Mouse (Mus musculus): ENCODE measurements at regions not wholly inside any gene's neighbourhood (a gene's known extent, or its start where the extent isn't known, plus 50 kb on each side); places are given as distances from the start of the nearest gene placed in this dataset.
A peak's percentile ranks its signal among the peaks of the same experiment; 100 is the strongest.

DNA sequence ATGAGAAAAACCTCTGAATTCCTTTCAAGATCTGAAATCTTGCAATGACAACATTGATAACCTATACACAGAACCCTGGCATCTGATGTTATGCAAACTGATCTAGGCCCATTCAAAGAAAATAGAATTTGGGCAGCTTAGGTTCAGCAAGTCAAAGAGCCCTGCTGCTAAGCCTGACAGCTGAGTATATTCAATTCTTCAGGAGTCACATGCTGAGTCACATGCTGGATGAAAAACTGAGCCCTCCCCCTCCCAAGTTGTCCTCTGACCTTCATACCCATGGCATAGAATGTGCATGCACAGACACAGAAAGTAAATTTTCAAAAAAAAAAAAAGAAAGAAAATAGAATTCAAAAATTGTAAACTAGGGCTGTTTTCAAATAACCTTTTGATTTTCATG, 355.6 kb upstream of the Cited2 start:
- no peaks in the 10 kb centered on the region for H3K27me3 ChIP-seq
- no peak overlapping the region for H3K4me2 ChIP-seq (replicated peaks)
- no peak overlapping the region for H3K4me3 ChIP-seq
- H3K4me1 ChIP-seq: peaks cover 5% of the 10 kb centered on the region
- H3K9me3 ChIP-seq: no peaks in the 10 kb centered on the region
- H3K36me3 ChIP-seq: no peaks in the 10 kb centered on the region
- no peak overlapping the region for H3K27ac ChIP-seq (replicated peaks)
- no peak overlapping the region for H3K9ac ChIP-seq (replicated peaks)
- peak; percentile 70 for ATAC-seq (ENCODE audit: low FRiP score, low read depth)

GRCm38 (mm10) chr10:17368636-17369035, 354.4 kb upstream of the Cited2 start:
- no peak overlapping the region for H3K9ac ChIP-seq (replicated peaks)
- H3K4me3 ChIP-seq: no peak overlapping the region
- H3K9me3 ChIP-seq: no peaks in the 10 kb centered on the region
- no peak overlapping the region for H3K27ac ChIP-seq (replicated peaks)
- no peak for ATAC-seq (ENCODE audit: low FRiP score, low read depth)
- 92% methylated on average over 1 of the region's 1 CpGs for WGBS
- no peaks in the 10 kb centered on the region for H3K27me3 ChIP-seq
- no peak overlapping the region for H3K4me2 ChIP-seq (replicated peaks)
- H3K36me3 ChIP-seq: no peaks in the 10 kb centered on the region
- peaks cover 5% of the 10 kb centered on the region for H3K4me1 ChIP-seq

- Histone ChIP-seq H3K4me1 (no peaks in the 10 kb centered on the region), H3K36me3 (no peaks in the 10 kb centered on the region), H3K4me3 (no peak overlapping the region), H3K9ac (replicated peaks) (no peak overlapping the region), H3K27me3 (no peaks in the 10 kb centered on the region), H3K27ac (replicated peaks) (no peak overlapping the region), H3K9me3 (no peaks in the 10 kb centered on the region), H3K4me2 (replicated peaks) (no peak overlapping the region)
- 89% methylated on average over 2 of the region's 2 CpGs for WGBS
- ATAC-seq (ENCODE audit: low FRiP score, low read depth): no peak
These were observed 350.1 kb upstream of the Cited2 start for GRCm38 (mm10) chr10:17372905-17373304.

- H3K36me3 ChIP-seq: no peaks in the 10 kb centered on the region
- no peak overlapping the region for H3K9ac ChIP-seq (replicated peaks)
- H3K9me3 ChIP-seq: no peaks in the 10 kb centered on the region
- WGBS: 44% methylated on average over 2 of the region's 2 CpGs
- H3K27me3 ChIP-seq: no peaks in the 10 kb centered on the region
- H3K4me1 ChIP-seq: no peaks in the 10 kb centered on the region
- no peak overlapping the region for H3K4me3 ChIP-seq
- no peak overlapping the region for H3K27ac ChIP-seq (replicated peaks)
- H3K4me2 ChIP-seq (replicated peaks): no peak overlapping the region
- no peak for ATAC-seq (ENCODE audit: low FRiP score, low read depth)
These were observed 349.0 kb upstream of the Cited2 start for GRCm38 (mm10) chr10:17374047-17374446.

DNA sequence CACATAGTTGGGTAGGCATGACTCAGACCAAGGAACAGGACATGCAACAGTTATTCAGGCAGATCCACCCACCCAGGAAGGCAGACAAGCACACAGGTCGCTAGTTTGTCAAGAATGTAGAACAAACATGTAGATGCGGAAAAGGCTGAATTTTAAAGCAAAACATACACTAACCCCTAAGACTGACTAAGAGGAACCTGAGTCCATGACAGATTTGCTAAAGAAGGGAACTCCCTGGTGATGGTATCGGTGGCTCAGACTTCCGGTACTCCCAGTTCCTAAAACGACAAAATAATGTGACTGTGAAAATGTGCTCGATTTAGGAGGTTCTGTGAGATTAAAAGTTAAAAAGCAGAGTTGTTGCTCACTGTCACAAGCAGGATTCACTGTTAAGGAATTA, 340.0 kb upstream of the Cited2 start:
- H3K27ac ChIP-seq (replicated peaks): no peak overlapping the region
- H3K27me3 ChIP-seq: no peaks in the 10 kb centered on the region
- H3K9me3 ChIP-seq: no peaks in the 10 kb centered on the region
- no peaks in the 10 kb centered on the region for H3K36me3 ChIP-seq
- no peak for ATAC-seq (ENCODE audit: low FRiP score, low read depth)
- H3K4me3 ChIP-seq: no peak overlapping the region
- H3K4me2 ChIP-seq (replicated peaks): no peak overlapping the region
- no peak overlapping the region for H3K9ac ChIP-seq (replicated peaks)
- WGBS: 89% methylated on average over 6 of the region's 6 CpGs
- H3K4me1 ChIP-seq: no peaks in the 10 kb centered on the region

DNA sequence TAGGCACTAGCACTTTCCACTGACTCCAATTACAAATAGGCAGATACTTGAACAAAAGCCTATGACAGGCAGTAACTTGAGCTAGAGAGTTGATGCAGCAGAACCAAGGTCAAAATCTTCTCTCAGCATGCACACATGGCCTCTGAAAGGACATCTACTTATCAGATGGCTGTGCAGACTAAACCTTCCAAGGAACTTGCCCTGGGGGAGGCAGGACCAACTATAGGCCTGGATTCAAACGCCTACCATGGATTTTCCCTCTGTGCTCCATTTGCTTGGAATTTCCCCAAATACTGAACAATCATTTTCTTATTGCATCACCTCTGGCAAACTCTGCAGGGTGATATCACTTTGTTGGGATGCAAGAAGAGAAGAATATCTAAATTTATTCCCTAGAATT, 337.8 kb upstream of the Cited2 start:
- WGBS: 41% methylated on average over 1 of the region's 1 CpGs
- Histone ChIP-seq H3K27ac (replicated peaks) (no peak overlapping the region), H3K9me3 (no peaks in the 10 kb centered on the region), H3K4me3 (no peak overlapping the region), H3K4me2 (replicated peaks) (no peak overlapping the region), H3K27me3 (no peaks in the 10 kb centered on the region), H3K36me3 (no peaks in the 10 kb centered on the region), H3K4me1 (no peaks in the 10 kb centered on the region), H3K9ac (replicated peaks) (no peak overlapping the region)
- no peak for ATAC-seq (ENCODE audit: low FRiP score, low read depth)

- WGBS: 88% methylated on average over 4 of the region's 4 CpGs
- no peak overlapping the region for H3K4me3 ChIP-seq
- H3K9ac ChIP-seq (replicated peaks): no peak overlapping the region
- no peak for ATAC-seq (ENCODE audit: low FRiP score, low read depth)
- H3K36me3 ChIP-seq: no peaks in the 10 kb centered on the region
- no peaks in the 10 kb centered on the region for H3K27me3 ChIP-seq
- no peaks in the 10 kb centered on the region for H3K9me3 ChIP-seq
- no peaks in the 10 kb centered on the region for H3K4me1 ChIP-seq
- H3K27ac ChIP-seq (replicated peaks): no peak overlapping the region
- no peak overlapping the region for H3K4me2 ChIP-seq (replicated peaks)
These were observed 335.7 kb upstream of the Cited2 start for GRCm38 (mm10) chr10:17387296-17387695.

GRCm38 (mm10) chr10:17395495-17396224, 327.4 kb upstream of the Cited2 start:
- H3K4me2 ChIP-seq (replicated peaks): no peak overlapping the region
- no peaks in the 10 kb centered on the region for H3K36me3 ChIP-seq
- 81% methylated on average over 8 of the region's 8 CpGs for whole genome bisulfite sequencing
- no peaks in the 10 kb centered on the region for H3K9me3 ChIP-seq
- no peak for ATAC-seq (ENCODE audit: low FRiP score, low read depth)
- H3K27me3 ChIP-seq: no peaks in the 10 kb centered on the region
- H3K4me1 ChIP-seq: no peaks in the 10 kb centered on the region
- H3K4me3 ChIP-seq: no peak overlapping the region
- no peak overlapping the region for H3K9ac ChIP-seq (replicated peaks)
- H3K27ac ChIP-seq (replicated peaks): no peak overlapping the region

DNA sequence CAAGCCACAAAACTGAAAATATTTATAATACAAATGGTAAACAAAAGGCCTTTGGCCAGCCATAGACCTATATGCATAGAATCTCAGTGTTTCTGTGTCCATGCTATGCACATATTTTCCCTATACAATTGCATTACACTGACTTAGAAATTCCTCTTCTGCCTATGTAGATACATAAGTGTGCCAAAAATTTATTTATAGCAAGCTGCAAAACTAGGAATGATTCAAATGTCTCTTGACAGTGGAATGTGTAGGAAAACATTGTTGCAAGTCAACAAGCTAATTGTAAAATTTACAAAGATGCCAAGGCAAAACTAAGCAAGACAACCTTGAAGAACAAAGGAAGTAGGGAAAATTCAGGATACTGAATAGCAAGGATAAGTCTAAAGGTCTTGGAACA, 319.1 kb upstream of the Cited2 start:
- no peak for ATAC-seq (ENCODE audit: low FRiP score, low read depth)
- no peak overlapping the region for H3K27ac ChIP-seq (replicated peaks)

DNA sequence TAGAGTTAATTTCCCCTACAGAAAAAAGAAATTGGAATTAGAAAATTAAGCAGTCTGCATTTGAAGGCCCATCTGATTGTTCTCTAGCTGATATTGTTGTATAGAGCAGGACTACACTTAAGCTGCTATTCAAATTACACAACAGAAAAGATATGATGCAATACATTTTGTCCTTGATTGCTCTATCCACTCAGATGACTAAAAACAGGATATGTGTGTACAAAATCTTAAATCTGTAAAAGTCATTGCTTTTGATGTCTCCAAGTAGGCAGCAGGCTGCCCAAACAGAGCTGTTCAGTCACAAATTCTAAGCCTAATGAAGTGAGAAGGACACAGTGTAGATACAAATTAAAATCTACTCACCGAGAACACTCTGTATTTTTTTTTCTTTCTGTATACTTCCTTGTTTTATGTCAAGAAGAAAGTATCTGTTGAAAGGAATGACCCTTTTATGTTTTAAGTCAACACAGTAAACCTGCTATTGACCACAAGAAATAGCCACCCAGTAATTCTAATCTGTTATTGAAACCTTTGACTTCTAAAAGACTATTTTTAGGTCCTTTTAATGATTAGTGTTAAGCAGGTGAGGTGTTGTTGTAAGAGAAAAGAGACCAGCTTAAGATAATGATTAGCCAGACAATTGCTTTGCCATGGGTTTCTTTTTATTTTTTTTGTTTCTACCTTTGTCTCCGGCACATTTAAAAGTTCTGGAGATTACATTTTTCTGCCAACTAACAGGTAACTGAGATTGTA, 315.0 kb upstream of the Cited2 start:
- Histone ChIP-seq H3K27ac (replicated peaks) (no peak overlapping the region), H3K36me3 (no peaks in the 10 kb centered on the region)

More for the DNA sequence above, 319.1 kb upstream of the Cited2 start:
- Histone ChIP-seq H3K27me3 (no peaks in the 10 kb centered on the region), H3K4me3 (no peak overlapping the region), H3K4me2 (replicated peaks) (no peak overlapping the region), H3K9ac (replicated peaks) (no peak overlapping the region), H3K36me3 (no peaks in the 10 kb centered on the region), H3K9me3 (no peaks in the 10 kb centered on the region), H3K4me1 (no peaks in the 10 kb centered on the region)

DNA sequence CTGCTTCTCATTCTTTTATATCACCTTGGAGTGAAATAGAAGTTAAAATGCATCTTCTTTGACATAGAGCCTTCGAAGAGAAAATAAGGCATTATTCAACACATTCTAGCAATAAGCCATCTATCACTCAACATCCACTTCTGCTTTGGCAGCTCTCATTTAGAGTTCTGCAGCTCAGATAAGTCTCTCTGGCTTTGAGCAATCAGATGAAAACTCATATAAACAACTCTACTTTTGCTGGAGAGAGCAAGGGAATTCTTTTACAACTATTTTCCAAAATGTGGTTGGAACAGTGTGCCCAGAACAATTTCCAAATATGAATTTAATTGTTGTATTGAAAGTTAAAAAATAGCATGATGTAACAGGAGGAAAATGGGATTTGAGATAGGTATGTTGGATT, 314.2 kb upstream of the Cited2 start:
- Histone ChIP-seq H3K9ac (replicated peaks) (no peak overlapping the region), H3K27ac (replicated peaks) (no peak overlapping the region), H3K36me3 (no peaks in the 10 kb centered on the region), H3K4me3 (no peak overlapping the region), H3K4me2 (replicated peaks) (no peak overlapping the region), H3K9me3 (no peaks in the 10 kb centered on the region), H3K27me3 (no peaks in the 10 kb centered on the region), H3K4me1 (0 out of 2 replicates have a peak, but pooled peaks cover 4% of the 10 kb centered on the region)
- ATAC-seq (ENCODE audit: low FRiP score, low read depth): no peak
- WGBS: 91% methylated on average over 1 of the region's 1 CpGs

More for the DNA sequence above, 315.0 kb upstream of the Cited2 start:
- Histone ChIP-seq H3K9ac (replicated peaks) (no peak overlapping the region), H3K4me3 (no peak overlapping the region), H3K9me3 (no peaks in the 10 kb centered on the region), H3K4me1 (0 out of 2 replicates have a peak, but pooled peaks cover 4% of the 10 kb centered on the region), H3K27me3 (no peaks in the 10 kb centered on the region), H3K4me2 (replicated peaks) (no peak overlapping the region)
- ATAC-seq (ENCODE audit: low FRiP score, low read depth): no peak
- 51% methylated on average over 2 of the region's 2 CpGs for WGBS

GRCm38 (mm10) chr10:17411300-17411987, 311.6 kb upstream of the Cited2 start:
- 46% methylated on average over 4 of the region's 4 CpGs for WGBS
- Histone ChIP-seq H3K4me3 (no peak overlapping the region), H3K27ac (replicated peaks) (no peak overlapping the region), H3K9ac (replicated peaks) (no peak overlapping the region), H3K27me3 (no peaks in the 10 kb centered on the region), H3K9me3 (no peaks in the 10 kb centered on the region), H3K4me2 (replicated peaks) (no peak overlapping the region), H3K4me1 (0 out of 2 replicates have a peak, but pooled peaks cover 4% of the 10 kb centered on the region), H3K36me3 (no peaks in the 10 kb centered on the region)
- ATAC-seq (ENCODE audit: low FRiP score, low read depth): no peak
